Mouse (Mus musculus) liver, embryonic 14.5 days (tissue): Measurements from ENCODE around the gene Col5a2.

Source experiments
- CTCF ChIP-seq: IDR thresholded peaks from 2 replicates; pipeline ENCODE4 v1.5.1; 2016; ENCODE audit warnings: antibody characterized with exemption, low read depth, control low read depth
- EP300 ChIP-seq: IDR thresholded peaks from 2 replicates; pipeline ENCODE4 v1.6.1; 2016; ENCODE audit warnings: antibody characterized with exemption, low read depth

DNA sequence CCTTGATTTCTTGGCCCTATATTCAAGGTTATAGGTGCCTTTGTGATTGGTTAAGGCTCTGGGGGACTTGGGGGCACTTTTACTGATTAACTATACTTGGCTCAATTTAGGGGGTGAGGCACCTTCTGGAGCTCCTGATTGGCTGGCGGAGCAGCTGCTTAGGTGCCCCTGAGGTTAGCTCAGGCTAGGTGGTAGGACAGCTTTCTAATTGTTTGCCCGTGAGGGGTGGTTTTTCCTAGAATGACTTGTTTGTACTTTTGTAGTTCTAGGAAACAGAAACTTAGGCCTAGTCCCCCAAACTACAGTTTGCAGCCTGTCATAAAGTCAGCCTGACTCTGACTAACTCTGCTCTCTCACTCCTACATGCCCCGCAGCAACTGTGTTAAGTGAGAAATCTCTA lies 20.5 kb upstream of the Col5a2 start:
- TF ChIP-seq CTCF: no peak
- no peak for TF ChIP-seq EP300
